In the genomic region with DNA sequence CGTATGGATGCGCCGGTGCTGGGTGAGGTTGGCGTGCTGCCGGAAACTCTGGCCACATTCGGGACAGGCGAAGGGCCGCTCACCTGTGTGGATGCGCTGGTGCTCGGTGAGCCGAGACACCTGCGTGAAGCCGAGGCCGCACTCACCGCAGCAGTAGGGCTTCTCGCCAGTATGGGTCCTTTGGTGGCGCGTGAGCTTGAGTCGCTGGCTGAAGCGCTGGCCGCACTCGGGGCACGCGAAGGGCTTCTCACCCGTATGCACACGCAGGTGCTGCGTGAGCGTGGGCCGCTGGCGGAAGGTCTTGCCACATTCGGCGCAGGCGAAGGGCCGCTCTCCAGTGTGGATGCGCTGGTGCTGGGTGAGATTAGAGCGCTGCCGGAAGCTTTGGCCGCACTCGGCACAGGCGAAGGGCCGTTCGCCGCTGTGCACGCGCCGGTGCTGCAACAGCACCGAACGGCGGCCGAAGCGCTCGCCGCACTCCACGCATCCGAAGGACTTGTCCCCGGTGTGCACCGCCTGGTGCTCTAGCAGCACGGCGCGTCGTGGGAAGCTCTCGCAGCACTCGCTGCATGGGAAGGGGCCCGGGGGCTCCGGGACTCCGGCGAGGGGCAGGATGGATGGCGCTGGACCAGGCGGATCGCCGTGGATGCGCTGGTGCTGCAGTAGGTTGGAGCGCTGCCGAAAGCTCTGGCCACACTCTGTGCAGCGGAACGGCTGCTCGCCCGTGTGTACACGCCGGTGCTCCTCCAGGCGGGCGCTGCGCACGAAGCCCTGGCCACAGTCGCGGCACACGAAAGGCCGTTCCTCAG, we compare ENCODE assay signal across 8 mouse cellular contexts. TPM values are rescaled to one million over a fixed set of nuclear protein-coding genes. Genes with fewer than 3 reads are reported as not detected.
DNase-seq lines count a peak whose midpoint lies in the region; ATAC-seq and TF ChIP-seq lines count a peak whose summit lies in the region.

No protein-coding gene starts in this region.

- peak overlapping the region; percentile 91 for H3K4me2 ChIP-seq in forebrain, postnatal 0 days (ENCODE audit: low read depth)
- peak overlapping the region; percentile 94 for H3K4me2 ChIP-seq in midbrain, embryonic 14.5 days (ENCODE audit: low read length)

- ATAC-seq in frontal cortex, adult (ENCODE audit: low TSS enrichment): peak; percentile 71
- ATAC-seq in forebrain, postnatal 0 days: peak; percentile 61
- peak; percentile 62 for ATAC-seq in midbrain, embryonic 14.5 days (ENCODE audit: low FRiP score, low TSS enrichment)

- no peaks in the 10 kb centered on the region for H3K9me3 ChIP-seq in forebrain, postnatal 0 days (ENCODE audit: low read length)
- H3K9me3 ChIP-seq in midbrain, embryonic 14.5 days (ENCODE audit: control insufficient read depth, low read length): peaks cover 4% of the 10 kb centered on the region; the same call in 1 of the 2 replicates

- peak overlapping the region; percentile 43 for H3K4me3 ChIP-seq in forebrain, postnatal 0 days (ENCODE audit: low read depth, low read length)
- peak overlapping the region; percentile 45 for H3K4me3 ChIP-seq in midbrain, embryonic 14.5 days (replicated peaks; ENCODE audit: low read depth, low read length)

- TF ChIP-seq CTCF in forebrain, postnatal 0 days (IDR thresholded peaks at IDR 0.05; ENCODE audit: low read depth): no peak

- H3K27ac ChIP-seq in forebrain, postnatal 0 days (ENCODE audit: low read depth, low read length): 0 out of 2 replicates have a peak overlapping the region, but pooled peaks have one; percentile 29
- peak overlapping the region; percentile 67 for H3K27ac ChIP-seq in midbrain, embryonic 14.5 days (replicated peaks; ENCODE audit: low read depth, low read length)

- H3K9ac ChIP-seq in forebrain, postnatal 0 days: peak overlapping the region; percentile 64
- H3K9ac ChIP-seq in midbrain, embryonic 14.5 days (replicated peaks; ENCODE audit: low read length): peak overlapping the region; percentile 72

- WGBS in forebrain, postnatal 0 days: 5% methylated on average over 86 of the region's 88 CpGs
- 4% methylated on average over 88 of the region's 88 CpGs for WGBS in midbrain, embryonic 14.5 days

- DNase-seq in frontal cortex, postnatal 25 days (ENCODE audit: low spot score in 2 of 2): no peak
- peak; percentile 4 for DNase-seq in thymus, postnatal 0 days (ENCODE audit: low spot score)
- no peak for DNase-seq in thymus, postnatal 25 days
- peak; percentile 65 for DNase-seq in forebrain, postnatal 0 days
- DNase-seq in kidney, postnatal 14 days: peak; percentile 43
- peak; percentile 71 for DNase-seq in midbrain, embryonic 14.5 days
- no peak for DNase-seq in urinary bladder, postnatal 10 days (ENCODE audit: low spot score)

- H3K36me3 ChIP-seq in forebrain, postnatal 0 days (ENCODE audit: insufficient read depth): no peaks in the 10 kb centered on the region
- H3K36me3 ChIP-seq in midbrain, embryonic 14.5 days (ENCODE audit: control insufficient read depth, insufficient read depth, low read length): no peaks in the 10 kb centered on the region

- H3K27me3 ChIP-seq in forebrain, postnatal 0 days (ENCODE audit: insufficient read depth, low read length): peaks cover 10% of the 10 kb centered on the region
- peaks cover 38% of the 10 kb centered on the region for H3K27me3 ChIP-seq in midbrain, embryonic 14.5 days (ENCODE audit: control insufficient read depth, insufficient read depth, low read length)

- H3K4me1 ChIP-seq in forebrain, postnatal 0 days (ENCODE audit: insufficient read depth): peaks cover 6% of the 10 kb centered on the region
- H3K4me1 ChIP-seq in midbrain, embryonic 14.5 days (ENCODE audit: control insufficient read depth, insufficient read depth, low read length): peaks cover 6% of the 10 kb centered on the region

RNA-seq across cellular contexts. Expression of a gene that starts 5.6 kb away (rescaled TPM):
- 90.8 and 91.5 TPM in 2 replicates for polyA plus RNA-seq in thymus, postnatal 0 days (2015; fragmentation: Nextera tagmentation; extraction: Ambion mirVana)
- total RNA-seq in forebrain, postnatal 0 days (2014; rRNA removed): 336 and 344 TPM in 2 replicates
- 130 and 132 TPM in 2 replicates for polyA plus RNA-seq in forebrain, postnatal 0 days (2015; fragmentation: Nextera tagmentation; extraction: Ambion mirVana)
- 149 and 181 TPM in 2 replicates for polyA plus RNA-seq in midbrain, embryonic 14.5 days (2014; fragmentation: Nextera tagmentation; extraction: Ambion mirVana)

RNA-seq across cellular contexts. Expression of a gene that starts 9.0 kb away (rescaled TPM):
- polyA plus RNA-seq in thymus, postnatal 0 days (2015; fragmentation: Nextera tagmentation; extraction: Ambion mirVana): 226 and 230 TPM in 2 replicates
- 131 and 160 TPM in 2 replicates for total RNA-seq in forebrain, postnatal 0 days (2014; rRNA removed)
- polyA plus RNA-seq in forebrain, postnatal 0 days (2015; fragmentation: Nextera tagmentation; extraction: Ambion mirVana): 210 and 239 TPM in 2 replicates
- polyA plus RNA-seq in midbrain, embryonic 14.5 days (2014; fragmentation: Nextera tagmentation; extraction: Ambion mirVana): 188 and 205 TPM in 2 replicates

RNA-seq across cellular contexts. Expression of a gene that starts 10.9 kb away (rescaled TPM):
- 1.1 and 1.6 TPM in 2 replicates for polyA plus RNA-seq in thymus, postnatal 0 days (2015; fragmentation: Nextera tagmentation; extraction: Ambion mirVana)
- 11.8 and 15.1 TPM in 2 replicates for total RNA-seq in forebrain, postnatal 0 days (2014; rRNA removed)
- 10.1 and 12.9 TPM in 2 replicates for polyA plus RNA-seq in forebrain, postnatal 0 days (2015; fragmentation: Nextera tagmentation; extraction: Ambion mirVana)
- 6.1 and 7.6 TPM in 2 replicates for polyA plus RNA-seq in midbrain, embryonic 14.5 days (2014; fragmentation: Nextera tagmentation; extraction: Ambion mirVana)

RNA-seq across cellular contexts. Expression of a gene that starts 33.8 kb away (rescaled TPM):
- 27.8 and 30.8 TPM in 2 replicates for polyA plus RNA-seq in thymus, postnatal 0 days (2015; fragmentation: Nextera tagmentation; extraction: Ambion mirVana)
- total RNA-seq in forebrain, postnatal 0 days (2014; rRNA removed): 32.8 and 33.3 TPM in 2 replicates
- 25.0 and 29.3 TPM in 2 replicates for polyA plus RNA-seq in forebrain, postnatal 0 days (2015; fragmentation: Nextera tagmentation; extraction: Ambion mirVana)
- polyA plus RNA-seq in midbrain, embryonic 14.5 days (2014; fragmentation: Nextera tagmentation; extraction: Ambion mirVana): 42.4 and 42.5 TPM in 2 replicates

RNA-seq across cellular contexts. Expression of a gene that starts 44.7 kb away (rescaled TPM):
- polyA plus RNA-seq in thymus, postnatal 0 days (2015; fragmentation: Nextera tagmentation; extraction: Ambion mirVana): 236 and 274 TPM in 2 replicates
- 430 and 485 TPM in 2 replicates for total RNA-seq in forebrain, postnatal 0 days (2014; rRNA removed)
- 209 and 211 TPM in 2 replicates for polyA plus RNA-seq in forebrain, postnatal 0 days (2015; fragmentation: Nextera tagmentation; extraction: Ambion mirVana)
- 293 and 309 TPM in 2 replicates for polyA plus RNA-seq in midbrain, embryonic 14.5 days (2014; fragmentation: Nextera tagmentation; extraction: Ambion mirVana)

Comparison
In these comparisons a context has a peak if more than half of its experiments do, and no peak if none do; other contexts are left out.
1. DNase-seq: peak in thymus, postnatal 0 days (single experiment), forebrain, postnatal 0 days (single experiment), kidney, postnatal 14 days (single experiment) and midbrain, embryonic 14.5 days (single experiment); none in frontal cortex, postnatal 25 days (0 of 2), thymus, postnatal 25 days (single experiment) and urinary bladder, postnatal 10 days (single experiment).
2. Peak in every context shown above with its lines, with median percentiles within 50 percentile points of each other: ATAC-seq.